Mouse (Mus musculus): ENCODE measurements around the gene 1700007K13Rik. TPM values are rescaled to one million over a fixed set of nuclear protein-coding genes. Genes with fewer than 3 reads are reported as not detected.
"Not testable (repeated sequence)": the region's sequence is repeated elsewhere in the genome, so short reads cannot be mapped to it uniquely, and the experiment has no call there.

Gene 1700007K13Rik
- polyA plus RNA-seq, 1 experiment = 4.0 TPM

- no peak for TF ChIP-seq POLR2A (IDR thresholded peaks at IDR 0.05; ENCODE audit: borderline replicate concordance, insufficient read depth, low read length)
- no peak for TF ChIP-seq CTCF (IDR thresholded peaks at IDR 0.05; ENCODE audit: borderline replicate concordance, insufficient read depth, low read depth, low read length)
- Histone ChIP-seq H3K27me3 (ENCODE audit: control insufficient read depth, insufficient read depth, low read length) (no peaks in the 10 kb centered on the region), H3K4me3 (replicated peaks; ENCODE audit: insufficient read depth, low read depth, low read length) (no peak overlapping the region), H3K4me1 (ENCODE audit: control insufficient read depth, insufficient read depth, low read length) (peaks cover 3% of the 10 kb centered on the region), H3K27ac (ENCODE audit: insufficient read depth, low read length) (no peak overlapping the region)
- no peak for DNase-seq
- WGBS = 73% methylated on average over 2 of the region's 2 CpGs
These were observed 17.7 kb upstream of the 1700007K13Rik start for GRCm38 (mm10) chr2:28483861-28484260.

- Histone ChIP-seq H3K27me3 (ENCODE audit: control insufficient read depth, insufficient read depth, low read length) (no peaks in the 10 kb centered on the region), H3K27ac (ENCODE audit: insufficient read depth, low read length) (no peak overlapping the region), H3K4me1 (ENCODE audit: control insufficient read depth, insufficient read depth, low read length) (peaks cover 3% of the 10 kb centered on the region), H3K4me3 (replicated peaks; ENCODE audit: insufficient read depth, low read depth, low read length) (no peak overlapping the region)
- no peak for DNase-seq
- 73% methylated on average over 20 of the region's 20 CpGs for WGBS
- TF ChIP-seq CTCF (IDR thresholded peaks at IDR 0.05; ENCODE audit: borderline replicate concordance, insufficient read depth, low read depth, low read length) = no peak
- TF ChIP-seq POLR2A (IDR thresholded peaks at IDR 0.05; ENCODE audit: borderline replicate concordance, insufficient read depth, low read length) = no peak
These were observed 13.4 kb upstream of the 1700007K13Rik start for GRCm38 (mm10) chr2:28479208-28480204.

GRCm38 (mm10) chr2:28477993-28478392 lies 11.9 kb upstream of the 1700007K13Rik start:
- not testable (repeated sequence) for H3K4me1 ChIP-seq (ENCODE audit: control insufficient read depth, insufficient read depth, low read length); DNase-seq; H3K27me3 ChIP-seq (ENCODE audit: control insufficient read depth, insufficient read depth, low read length); H3K4me3 ChIP-seq (replicated peaks; ENCODE audit: insufficient read depth, low read depth, low read length); H3K27ac ChIP-seq (ENCODE audit: insufficient read depth, low read length)
- WGBS = 87% methylated on average over 5 of the region's 5 CpGs

GRCm38 (mm10) chr2:28472011-28472410 lies 5.9 kb upstream of the 1700007K13Rik start:
- not testable (repeated sequence) for DNase-seq; H3K27me3 ChIP-seq (ENCODE audit: control insufficient read depth, insufficient read depth, low read length); H3K4me1 ChIP-seq (ENCODE audit: control insufficient read depth, insufficient read depth, low read length); H3K27ac ChIP-seq (ENCODE audit: insufficient read depth, low read length); H3K4me3 ChIP-seq (replicated peaks; ENCODE audit: insufficient read depth, low read depth, low read length)
- 94% methylated on average over 8 of the region's 8 CpGs for WGBS

GRCm38 (mm10) chr2:28470591-28470990 lies 4.5 kb upstream of the 1700007K13Rik start:
- Histone ChIP-seq H3K4me1 (ENCODE audit: control insufficient read depth, insufficient read depth, low read length) (peaks cover 3% of the 10 kb centered on the region), H3K27ac (ENCODE audit: insufficient read depth, low read length) (no peak overlapping the region), H3K27me3 (ENCODE audit: control insufficient read depth, insufficient read depth, low read length) (no peaks in the 10 kb centered on the region), H3K4me3 (replicated peaks; ENCODE audit: insufficient read depth, low read depth, low read length) (no peak overlapping the region)
- TF ChIP-seq POLR2A (IDR thresholded peaks at IDR 0.05; ENCODE audit: borderline replicate concordance, insufficient read depth, low read length) = no peak
- no peak for TF ChIP-seq CTCF (IDR thresholded peaks at IDR 0.05; ENCODE audit: borderline replicate concordance, insufficient read depth, low read depth, low read length)
- no peak for DNase-seq
- 99% methylated on average over 2 of the region's 2 CpGs for WGBS

- Histone ChIP-seq H3K4me1 (ENCODE audit: control insufficient read depth, insufficient read depth, low read length) (peaks cover 3% of the 10 kb centered on the region), H3K4me3 (replicated peaks; ENCODE audit: insufficient read depth, low read depth, low read length) (no peak overlapping the region), H3K27ac (ENCODE audit: insufficient read depth, low read length) (no peak overlapping the region), H3K27me3 (ENCODE audit: control insufficient read depth, insufficient read depth, low read length) (no peaks in the 10 kb centered on the region)
- TF ChIP-seq POLR2A (IDR thresholded peaks at IDR 0.05; ENCODE audit: borderline replicate concordance, insufficient read depth, low read length) = no peak
- no peak for TF ChIP-seq CTCF (IDR thresholded peaks at IDR 0.05; ENCODE audit: borderline replicate concordance, insufficient read depth, low read depth, low read length)
- no peak for DNase-seq
- 99% methylated on average over 14 of the region's 14 CpGs for WGBS
These were observed 3.3 kb upstream of the 1700007K13Rik start for GRCm38 (mm10) chr2:28469461-28469860.

GRCm38 (mm10) chr2:28468486-28469225 lies 2.5 kb upstream of the 1700007K13Rik start:
- DNase-seq = no peak
- no peaks in the 10 kb centered on the region for H3K27me3 ChIP-seq (ENCODE audit: control insufficient read depth, insufficient read depth, low read length)
- H3K27ac ChIP-seq (ENCODE audit: insufficient read depth, low read length) = peak overlapping the region; percentile 36; the same call in 1 of the 2 replicates
- TF ChIP-seq POLR2A (IDR thresholded peaks at IDR 0.05; ENCODE audit: borderline replicate concordance, insufficient read depth, low read length) (no peak), CTCF (IDR thresholded peaks at IDR 0.05; ENCODE audit: borderline replicate concordance, insufficient read depth, low read depth, low read length) (no peak)
- WGBS = 44% methylated on average over 18 of the region's 18 CpGs
- H3K4me1 ChIP-seq (ENCODE audit: control insufficient read depth, insufficient read depth, low read length) = peaks cover 3% of the 10 kb centered on the region
- H3K4me3 ChIP-seq (replicated peaks; ENCODE audit: insufficient read depth, low read depth, low read length) = peak overlapping the region; percentile 62
